Mouse (Mus musculus): ENCODE results near the gene Kiss1r.

DNA sequence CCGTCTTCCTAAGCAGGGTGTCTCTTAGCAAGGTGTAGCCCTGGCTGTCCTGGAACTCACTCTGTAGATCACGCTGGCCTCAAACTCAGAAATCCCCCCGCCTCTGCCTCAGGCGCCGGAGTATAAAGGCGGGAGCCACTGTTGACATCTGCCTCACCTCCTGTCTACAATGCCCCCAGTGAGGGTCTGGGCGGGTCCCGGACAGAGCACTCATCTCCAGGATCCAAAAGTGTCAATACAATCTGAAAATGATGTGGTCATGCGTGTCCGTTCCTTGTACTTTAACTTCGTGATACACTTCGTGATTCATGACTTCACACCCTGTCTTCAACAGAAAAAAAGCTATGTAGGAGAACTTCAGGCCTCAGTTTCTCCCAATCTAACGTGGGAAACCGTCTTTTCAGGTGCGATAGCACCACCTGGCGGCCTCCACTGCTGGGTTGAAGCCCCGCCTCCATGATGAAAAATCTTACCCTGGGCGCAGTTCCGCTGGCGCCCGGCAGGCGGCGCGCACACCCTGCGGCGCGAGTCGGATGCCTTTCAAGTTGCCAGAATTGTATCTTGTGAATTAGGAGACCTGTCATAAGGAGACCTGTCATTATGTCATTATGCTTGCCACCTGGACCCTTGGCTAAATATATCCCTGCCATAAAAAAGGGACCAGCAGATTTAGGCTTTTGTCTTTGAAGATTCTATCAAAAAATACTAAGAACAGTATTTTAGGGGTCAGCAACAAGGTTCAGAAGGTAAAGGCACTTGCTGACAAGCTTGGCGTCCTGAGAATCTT, 8.4 kb downstream of the Kiss1r start:
- TF ChIP-seq CTCF (IDR thresholded peaks at IDR 0.05) (no peak), POLR2A (IDR thresholded peaks at IDR 0.05; ENCODE audit: insufficient read depth, low read depth, low read length) (0 out of 2 replicates have a peak, but pooled peaks have one; percentile 18), EP300 (IDR thresholded peaks at IDR 0.05; ENCODE audit: insufficient read depth, low read depth, low read length) (peak; percentile 95)

Measured in heart, adult 2 months (tissue).